Mouse (Mus musculus) lung, postnatal 0 days (tissue): ENCODE results near the gene Slc22a2.

Experiments
- CTCF ChIP-seq: IDR thresholded peaks from 2 replicates; pipeline ENCODE4 v1.5.1; 2016; ENCODE audit warnings: antibody characterized with exemption, mild to moderate bottlenecking
- EP300 ChIP-seq: IDR thresholded peaks from 2 replicates; pipeline ENCODE4 v1.6.1; 2016; ENCODE audit warnings: antibody characterized with exemption, mild to moderate bottlenecking, control low read depth

GRCm38 (mm10) chr17:12639585-12639984 is 55.7 kb downstream of the Slc22a2 start:
- no peak for TF ChIP-seq EP300
- TF ChIP-seq CTCF: peak; percentile 16; the same call in 1 of the 2 replicates
